Mouse (Mus musculus) ZHBTc4 (cell line): ENCODE data around the gene Tmem150c.
A peak's percentile ranks its signal among the peaks of the same experiment; 100 is the strongest.

Experiments
- DNase-seq: peaks from one replicate; pipeline ENCODE4 v3.0.0-alpha.2; 2011; ENCODE audit warnings: low read depth, low spot score

Tmem150c gene

GRCm38 (mm10) chr5:100054807-100055547 is 104.6 kb downstream of the Tmem150c start:
- DNase-seq: no peak

GRCm38 (mm10) chr5:100052728-100053127 is 106.9 kb downstream of the Tmem150c start:
- no peak for DNase-seq

GRCm38 (mm10) chr5:100049904-100050303 is 109.7 kb downstream of the Tmem150c start:
- DNase-seq: no peak

GRCm38 (mm10) chr5:100047871-100048270 is 111.7 kb downstream of the Tmem150c start:
- peak; percentile 21 for DNase-seq

- DNase-seq: peak; percentile 84
Measured at GRCm38 (mm10) chr5:100047143-100047640, 112.4 kb downstream of the Tmem150c start.

GRCm38 (mm10) chr5:100046096-100046495 is 113.5 kb downstream of the Tmem150c start:
- DNase-seq: no peak

- DNase-seq: no peak
Measured at GRCm38 (mm10) chr5:100044621-100045020, 115.0 kb downstream of the Tmem150c start.

GRCm38 (mm10) chr5:100044030-100044429 is 115.6 kb downstream of the Tmem150c start:
- DNase-seq: peak; percentile 95

- DNase-seq: peak; percentile 64
Measured at GRCm38 (mm10) chr5:100043361-100043760, 116.2 kb downstream of the Tmem150c start.

- peak; percentile 49 for DNase-seq
Measured at GRCm38 (mm10) chr5:100042467-100042866, 117.1 kb downstream of the Tmem150c start.

GRCm38 (mm10) chr5:100041272-100041671 is 118.3 kb downstream of the Tmem150c start:
- DNase-seq: no peak

GRCm38 (mm10) chr5:100040281-100040784 is 119.3 kb downstream of the Tmem150c start:
- DNase-seq: peak; percentile 56

GRCm38 (mm10) chr5:100039602-100040142 is 119.9 kb downstream of the Tmem150c start, which contains the start of the genes Hnrnpdl and Enoph1:
Gene Hnrnpdl (minus strand): TSS chr5:100039664.
Gene Enoph1 (plus strand): TSS chr5:100039985.
- peak; percentile 98 for DNase-seq

- peak; percentile 96 for DNase-seq
Measured at GRCm38 (mm10) chr5:100038714-100039601, 120.7 kb downstream of the Tmem150c start.

GRCm38 (mm10) chr5:100037965-100038713 is 121.5 kb downstream of the Tmem150c start:
- peak; percentile 90 for DNase-seq

- DNase-seq: peak; percentile 85
Measured at GRCm38 (mm10) chr5:100036681-100037080, 122.9 kb downstream of the Tmem150c start.

GRCm38 (mm10) chr5:100035950-100036349 is 123.7 kb downstream of the Tmem150c start:
- DNase-seq: peak; percentile 63

- DNase-seq: peak; percentile 62
Measured at GRCm38 (mm10) chr5:100032646-100033045, 127.0 kb downstream of the Tmem150c start.

GRCm38 (mm10) chr5:100032107-100032506 is 127.5 kb downstream of the Tmem150c start:
- peak; percentile 79 for DNase-seq

- no peak for DNase-seq
Measured at GRCm38 (mm10) chr5:100030069-100030468, 129.5 kb downstream of the Tmem150c start.
